Mouse (Mus musculus): ENCODE measurements at regions not wholly inside any gene's neighbourhood (a gene's known extent, or its start where the extent isn't known, plus 50 kb on each side); places are given as distances from the start of the nearest gene placed in this dataset.
"Not testable (repeated sequence)": the region's sequence is repeated elsewhere in the genome, so short reads cannot be mapped to it uniquely, and the experiment has no call there.

- Histone ChIP-seq H3K4me3 (no peak overlapping the region), H3K27ac (no peak overlapping the region)
- TF ChIP-seq CTCF (IDR thresholded peaks at IDR 0.05): peak; percentile 33
- intact Hi-C loops (cut with DNase I): loop anchor here (5.0 kb wide), 1 partner anchor 1362 kb away; no protein-coding TSS in a partner anchor
- no peak for DNase-seq (ENCODE audit: extremely low spot score in 1 of 2, low spot score in 2 of 2)
These were observed 159.5 kb upstream of the Klhl4 start for GRCm38 (mm10) chrX:114314586-114314985.

- intact Hi-C loops (cut with DNase I): loop anchor here (1.0 kb wide), 1 partner anchor 234 kb away; no protein-coding TSS in a partner anchor
- no peak overlapping the region for H3K27ac ChIP-seq
- no peak overlapping the region for H3K4me3 ChIP-seq
- peak; percentile 45 for TF ChIP-seq CTCF (IDR thresholded peaks at IDR 0.05)
- no peak for DNase-seq (ENCODE audit: extremely low spot score in 1 of 2, low spot score in 2 of 2)
These were observed 149.8 kb upstream of the Klhl4 start for GRCm38 (mm10) chrX:114324285-114324684.

- intact Hi-C loops (cut with DNase I); DNase-seq (ENCODE audit: extremely low spot score in 1 of 2, low spot score in 2 of 2); H3K27ac ChIP-seq; H3K4me3 ChIP-seq: not testable (repeated sequence)
These were observed 138.0 kb upstream of the Klhl4 start for GRCm38 (mm10) chrX:114336151-114336550.

GRCm38 (mm10) chrX:114359240-114359639 lies 114.9 kb upstream of the Klhl4 start:
- intact Hi-C loops (cut with DNase I): no loop called here
- Histone ChIP-seq H3K4me3 (no peak overlapping the region), H3K27ac (no peak overlapping the region)
- no peak for DNase-seq (ENCODE audit: extremely low spot score in 1 of 2, low spot score in 2 of 2)
- no peak for TF ChIP-seq CTCF (IDR thresholded peaks at IDR 0.05)
